13 mouse cellular contexts compared by ENCODE assay signal in the genomic region with DNA sequence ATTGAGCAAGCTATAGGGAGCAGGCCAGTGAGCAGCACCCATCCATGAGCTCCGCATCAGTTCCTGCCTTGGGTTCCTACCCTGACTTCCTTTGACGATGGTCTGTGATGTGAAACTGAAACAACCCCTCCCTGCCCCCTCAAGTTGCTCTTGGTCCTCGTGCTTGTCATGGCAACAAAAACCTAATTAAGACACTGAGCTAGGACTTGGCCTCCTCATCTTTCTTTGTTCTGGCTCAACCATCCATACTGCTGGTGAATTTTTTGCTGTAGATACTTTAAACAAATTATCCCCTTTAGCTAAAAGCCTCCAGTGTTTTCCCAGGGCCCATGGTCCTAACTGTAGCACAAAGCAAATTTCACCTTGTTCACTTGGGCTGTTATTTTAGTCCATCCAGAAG.
"Had no signal": no experiment of that assay in that cellular context is flagged by ENCODE, and none has a peak within 500 bp of the region (broad histone marks: within the 10 kb centered on the region; RNA-seq: fewer than 3 reads in every experiment).

No protein-coding gene starts in this region.

- DNase-seq: gastrocnemius, postnatal 14 days; gastrocnemius, postnatal 36 days; heart, adult 18-20 months; heart, postnatal 14 days; heart, postnatal 36 days; kidney, adult 11 months; kidney, adult 2 months; kidney, adult 9 months; kidney, postnatal 14 days; kidney, postnatal 36 days; layer of hippocampus, adult 9-11 months; layer of hippocampus, postnatal 36 days; left cerebral cortex, postnatal 4 days had no signal
